ENCODE assay signal across 17 mouse cellular contexts in the genomic region with DNA sequence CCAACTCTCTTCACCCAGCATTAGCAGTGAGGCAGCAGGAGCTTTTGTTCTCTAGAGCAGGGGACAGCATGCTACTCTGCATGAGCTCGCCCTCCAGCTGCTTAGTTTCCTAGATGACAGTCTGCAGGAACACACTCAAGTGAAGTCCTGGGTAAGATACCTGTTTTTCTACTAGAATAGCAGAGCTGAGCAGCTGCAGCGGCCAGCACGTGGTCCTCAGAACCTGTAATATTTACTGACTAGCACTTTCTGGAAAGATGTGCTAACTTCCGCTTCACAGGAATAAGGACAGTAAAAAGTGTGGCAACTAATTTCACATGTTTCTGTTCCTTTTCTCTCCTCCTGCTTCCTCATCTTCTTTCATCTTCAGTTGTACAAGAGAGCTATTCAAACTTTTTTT.
DNase-seq lines count a peak whose midpoint lies in the region; ATAC-seq lines count a peak whose summit lies in the region.
"Had no signal": no experiment of that assay in that cellular context is flagged by ENCODE, and none has a peak within 500 bp of the region (broad histone marks: within the 10 kb centered on the region; RNA-seq: fewer than 3 reads in every experiment).

No protein-coding gene starts in this region.

- ATAC-seq in granulocyte monocyte progenitor cell, adult 5-6 weeks (replicated peaks; ENCODE audit: poor library complexity, severe bottlenecking): peak; percentile 100
- ATAC-seq: forebrain, embryonic 16.5 days; intestine, postnatal 0 days; Patski had no signal

- intact Hi-C loops in heart, postnatal 10 days (cut with DNase I): no loop called here

- DNase-seq in heart, adult 11 months: peak; percentile 88
- no peak for DNase-seq in heart, postnatal 10 days
- DNase-seq in lung, postnatal 25 days (ENCODE audit: low spot score): peak; percentile 1
- DNase-seq in lung, postnatal 10 days: no peak
- no peak for DNase-seq in thymus, postnatal 10 days (ENCODE audit: low spot score in 2 of 2)
- no peak for DNase-seq in urinary bladder, adult 18-20 months (ENCODE audit: low spot score in 2 of 2)
- DNase-seq: adrenal gland, adult 2 months; B cell, adult 2 months; cerebellum, adult 2 months; gastrocnemius, postnatal 10 days; kidney, postnatal 4 days; right cerebral cortex, postnatal 25 days; thymus, adult 18-20 months had no signal

Comparison
In these comparisons a context has a peak if more than half of its experiments do, and no peak if none do; other contexts are left out.
1. DNase-seq: peak in heart, adult 11 months (single experiment) and lung, postnatal 25 days (single experiment); none in heart, postnatal 10 days (0 of 2), lung, postnatal 10 days (single experiment), thymus, postnatal 10 days (0 of 2) and urinary bladder, adult 18-20 months (0 of 2).